Mouse (Mus musculus) intestine, embryonic 14.5 days (tissue): ENCODE results near the gene Celf1. TPM values are rescaled to one million over a fixed set of nuclear protein-coding genes. Genes with fewer than 3 reads are reported as not detected.
A peak's percentile ranks its signal among the peaks of the same experiment; 100 is the strongest.

Experiments
- ATAC-seq: fragments of 200-750 bp; cut with Nextera tagmentation; replicated peaks from 2 replicates; pipeline ENCODE4 v1.8.0; 2017; ENCODE audit warnings: low read depth, moderate number of reproducible peaks, moderate TSS enrichment, moderate library complexity; ENCODE audit not compliant: low FRiP score, low TSS enrichment
- DNase-seq: peaks from one replicate; pipeline ENCODE4 v3.0.0-alpha.2; 2018; ENCODE audit warnings: low spot score
- H3K27ac ChIP-seq: fragments of 300-500 bp; sonication (generic); 2 replicates; pipeline ENCODE4 v1.5.1; 2014; ENCODE audit warnings: low read depth, mild to moderate bottlenecking, control low read depth
- H3K27me3 ChIP-seq: fragments of 300-500 bp; sonication (generic); replicated peaks from 2 replicates; pipeline ENCODE4 v1.6.1; 2014; ENCODE audit warnings: low read length, control low read depth; ENCODE audit not compliant: control insufficient read depth, insufficient read depth
- H3K36me3 ChIP-seq: fragments of 300-500 bp; sonication (generic); 2 replicates; pipeline ENCODE4 v1.6.1; 2014; ENCODE audit warnings: low read length, control low read depth; ENCODE audit not compliant: control insufficient read depth, insufficient read depth
- H3K4me1 ChIP-seq: fragments of 300-500 bp; sonication (generic); replicated peaks from 2 replicates; pipeline ENCODE4 v1.6.1; 2014; ENCODE audit warnings: low read length, control low read depth, mixed read lengths; ENCODE audit not compliant: control insufficient read depth, insufficient read depth
- H3K4me2 ChIP-seq: fragments of 300-500 bp; sonication (generic); 2 replicates; pipeline ENCODE4 v1.6.1; 2014; ENCODE audit warnings: low read length
- H3K4me3 ChIP-seq: fragments of 300-500 bp; sonication (generic); 2 replicates; pipeline ENCODE4 v1.5.1; 2014; ENCODE audit warnings: low read depth, low read length, control low read depth, mixed read lengths
- H3K9ac ChIP-seq: fragments of 300-500 bp; sonication (generic); 2 replicates; pipeline ENCODE4 v1.6.1; 2014; ENCODE audit warnings: mild to moderate bottlenecking, low read length
- H3K9me3 ChIP-seq: fragments of 300-500 bp; sonication (generic); 2 replicates; pipeline ENCODE4 v1.6.1; 2016; ENCODE audit warnings: low read length, control low read depth; ENCODE audit not compliant: control insufficient read depth
- WGBS: fragments of 180-500 bp; shearing (Covaris S2); extraction: QIAGEN DNeasy Blood & Tissue Kit; methylation state at CpG from one replicate; pipeline ENCODE4 v1.1.7; 2014; 5-methylcytosine and 5-hydroxymethylcytosine counted together
- polyA plus RNA-seq: library from polyadenylated mRNA; unstranded; fragments of >200 nt; fragmentation: Nextera tagmentation; extraction: Ambion mirVana; gene quantifications from 2 replicates; pipeline ENCODE4 v1.2.1, GENCODE M21; 2014

Celf1 gene
- polyA plus RNA-seq, 1 experiment from 2014 or later = 70.6 TPM

DNA sequence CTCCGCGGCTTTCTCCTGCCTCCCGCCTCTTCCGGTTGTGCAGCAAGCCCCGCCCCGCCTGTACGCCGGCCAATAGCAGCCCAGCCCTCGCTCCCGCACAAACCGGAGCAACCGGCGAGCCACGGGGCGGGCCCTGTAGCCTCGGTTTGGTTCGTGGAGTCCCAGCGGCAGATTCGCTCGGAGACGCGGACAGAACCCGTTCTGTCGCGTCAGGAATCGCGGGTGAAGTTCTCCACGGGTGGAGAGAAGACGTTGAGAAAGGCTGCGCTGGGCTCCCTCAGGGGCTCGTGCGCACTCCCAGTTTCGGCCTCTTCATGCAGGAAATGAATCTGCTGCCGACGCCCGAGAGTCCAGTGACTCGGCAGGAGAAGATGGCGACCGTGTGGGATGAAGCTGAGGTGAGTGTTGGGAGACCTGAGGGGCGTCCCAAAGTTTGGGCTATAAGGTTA, 113.8 kb downstream of the Celf1 start, which contains the start of gene Psmc3:
Psmc3 (plus strand) TSS at position 76 of the 449 bp plus-strand sequence.
- Histone ChIP-seq H3K27me3 (no peaks in the 10 kb centered on the region), H3K36me3 (peaks cover 41% of the 10 kb centered on the region), H3K4me1 (peaks cover 9% of the 10 kb centered on the region), H3K27ac (peak within 1 kb of the TSS; percentile 52), H3K4me2 (peak within 1 kb of the TSS; percentile 93), H3K9ac (peak within 1 kb of the TSS; percentile 69), H3K9me3 (no peaks in the 10 kb centered on the region), H3K4me3 (peak within 1 kb of the TSS; percentile 71)
- DNase-seq (peak; percentile 97), ATAC-seq (peak; percentile 98)
- WGBS = under 1% methylated on average over 40 of the region's 40 CpGs

DNA sequence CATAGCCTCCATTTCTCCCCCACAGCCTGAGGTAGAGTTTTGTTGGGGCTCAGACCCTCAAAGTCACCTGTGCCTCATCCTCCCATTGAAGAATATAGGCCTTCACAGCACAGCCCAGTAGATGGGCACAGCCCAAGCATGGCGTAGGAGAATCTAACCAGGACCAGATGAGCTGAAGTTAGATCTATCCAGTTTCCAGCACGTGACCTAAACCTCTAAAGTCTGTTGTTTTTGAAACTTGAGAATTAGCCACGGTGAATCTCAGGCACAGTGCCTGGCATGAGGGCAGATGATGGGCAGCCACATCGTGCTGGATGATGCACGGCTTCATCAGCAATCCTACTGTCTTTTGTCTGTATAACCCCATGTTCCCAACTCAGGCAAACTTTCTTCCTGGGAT, 118.3 kb downstream of the Celf1 start:
- WGBS = 87% methylated on average over 5 of the region's 5 CpGs
- Histone ChIP-seq H3K27ac (no peak overlapping the region), H3K4me1 (peaks cover 9% of the 10 kb centered on the region), H3K4me2 (no peak overlapping the region), H3K27me3 (no peaks in the 10 kb centered on the region), H3K9me3 (no peaks in the 10 kb centered on the region), H3K9ac (no peak overlapping the region), H3K36me3 (peaks cover 85% of the 10 kb centered on the region), H3K4me3 (no peak overlapping the region)
- DNase-seq (no peak), ATAC-seq (no peak)

DNA sequence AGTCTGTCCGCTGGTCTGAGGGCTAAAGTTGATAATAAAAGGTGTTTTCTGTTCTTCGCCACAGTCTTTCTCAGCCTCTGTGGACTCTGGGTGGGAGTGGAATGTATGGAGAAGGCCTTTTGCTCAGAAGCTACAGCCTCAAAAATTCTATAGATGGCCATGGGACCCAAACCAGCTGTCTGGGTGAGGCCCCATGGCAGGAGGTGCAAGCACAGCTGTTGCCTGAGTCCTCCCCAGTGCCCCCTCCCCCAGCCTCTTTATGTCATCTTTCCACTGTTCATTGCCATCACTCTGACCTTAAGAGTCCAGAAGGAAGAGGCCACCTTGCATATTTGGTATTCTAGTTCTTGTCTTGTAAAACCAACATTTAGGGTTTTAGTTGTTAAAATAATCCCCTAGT, 119.2 kb downstream of the Celf1 start:
- no peak for ATAC-seq
- 93% methylated on average over 2 of the region's 2 CpGs for WGBS
- Histone ChIP-seq H3K9ac (no peak overlapping the region), H3K4me2 (no peak overlapping the region), H3K27me3 (no peaks in the 10 kb centered on the region), H3K27ac (no peak overlapping the region), H3K4me1 (peaks cover 9% of the 10 kb centered on the region), H3K9me3 (no peaks in the 10 kb centered on the region), H3K36me3 (peaks cover 95% of the 10 kb centered on the region), H3K4me3 (no peak overlapping the region)
- DNase-seq = no peak

DNA sequence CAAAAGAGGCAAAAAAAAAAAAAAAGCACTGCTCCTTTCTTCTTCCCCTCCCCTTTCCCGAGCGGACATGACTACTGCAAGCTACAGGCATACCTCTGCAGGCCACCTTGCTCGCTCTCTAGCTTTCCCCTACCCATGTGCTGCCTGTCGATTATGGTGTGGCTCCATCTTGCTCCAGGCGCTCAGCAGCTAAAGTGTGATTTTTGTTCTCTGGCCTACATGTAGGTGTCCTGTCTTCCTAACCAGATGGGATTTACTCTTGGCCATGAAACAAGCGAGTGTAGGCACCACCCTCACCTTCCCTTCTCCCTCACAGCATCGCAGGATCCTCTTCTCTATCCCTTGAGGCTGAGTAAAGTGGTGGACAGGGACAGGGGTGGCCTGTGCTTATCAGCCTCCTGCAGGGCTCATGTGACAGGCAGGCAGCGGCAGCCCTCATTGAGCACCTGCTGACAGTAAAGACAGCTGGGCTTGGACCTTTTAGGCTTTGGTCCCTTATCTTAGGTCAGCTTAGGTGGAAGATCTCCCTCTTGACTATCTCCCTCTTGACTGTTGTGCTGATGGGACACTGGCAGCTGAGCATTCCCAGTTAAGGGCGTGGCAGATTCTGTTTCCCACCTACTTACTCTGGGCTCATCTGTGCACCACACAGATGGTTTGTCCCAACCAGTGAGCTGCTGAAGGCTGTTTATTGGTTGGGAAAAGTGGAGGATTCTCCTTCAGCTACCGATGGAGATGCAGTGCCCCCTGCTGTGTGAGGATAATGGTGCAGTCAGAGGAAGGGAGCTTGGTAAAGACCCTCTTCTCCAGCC, 120.6 kb downstream of the Celf1 start:
- Histone ChIP-seq H3K4me1 (no peaks in the 10 kb centered on the region), H3K9me3 (no peaks in the 10 kb centered on the region), H3K4me3 (no peak overlapping the region), H3K9ac (no peak overlapping the region), H3K27me3 (no peaks in the 10 kb centered on the region), H3K36me3 (peaks cover 94% of the 10 kb centered on the region), H3K27ac (no peak overlapping the region), H3K4me2 (no peak overlapping the region)
- WGBS = 85% methylated on average over 10 of the region's 10 CpGs
- DNase-seq (peak; percentile 82), ATAC-seq (no peak)

DNA sequence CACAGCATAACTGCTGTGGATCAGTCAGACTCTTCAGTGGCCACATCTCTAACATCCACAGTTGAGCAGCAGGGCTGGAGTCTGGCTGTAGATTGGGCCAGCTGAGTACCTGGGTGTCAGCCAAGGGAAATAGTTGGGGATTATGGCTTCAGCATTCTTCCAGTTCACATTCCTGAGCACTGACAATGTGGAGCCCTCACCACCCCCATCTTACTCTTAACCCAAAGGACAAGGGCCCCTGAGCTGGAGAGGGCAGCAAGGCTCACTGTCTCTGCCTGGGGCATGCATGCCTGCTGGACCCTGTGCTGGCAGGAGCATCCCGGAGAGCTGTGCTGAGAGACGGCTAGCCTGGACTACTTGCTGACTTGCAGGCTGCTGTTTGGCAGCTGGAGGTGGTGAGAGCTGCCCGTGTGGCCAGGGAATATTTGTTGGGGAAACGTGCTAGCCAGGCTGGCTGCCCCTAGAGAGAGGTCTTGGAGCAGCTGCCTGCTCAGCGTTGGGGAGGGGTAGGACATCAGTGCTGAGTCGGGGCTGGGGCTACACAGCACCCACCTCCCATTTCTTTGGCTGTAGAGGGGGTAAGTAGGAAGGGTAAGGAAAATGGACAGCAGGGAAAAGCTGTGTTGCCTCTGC, 121.8 kb downstream of the Celf1 start:
- Histone ChIP-seq H3K9me3 (no peaks in the 10 kb centered on the region), H3K9ac (no peak overlapping the region), H3K27ac (no peak overlapping the region), H3K4me2 (no peak overlapping the region), H3K4me1 (no peaks in the 10 kb centered on the region), H3K4me3 (no peak overlapping the region), H3K27me3 (no peaks in the 10 kb centered on the region), H3K36me3 (peaks cover 85% of the 10 kb centered on the region)
- ATAC-seq (no peak), DNase-seq (no peak)
- WGBS = 73% methylated on average over 6 of the region's 6 CpGs

DNA sequence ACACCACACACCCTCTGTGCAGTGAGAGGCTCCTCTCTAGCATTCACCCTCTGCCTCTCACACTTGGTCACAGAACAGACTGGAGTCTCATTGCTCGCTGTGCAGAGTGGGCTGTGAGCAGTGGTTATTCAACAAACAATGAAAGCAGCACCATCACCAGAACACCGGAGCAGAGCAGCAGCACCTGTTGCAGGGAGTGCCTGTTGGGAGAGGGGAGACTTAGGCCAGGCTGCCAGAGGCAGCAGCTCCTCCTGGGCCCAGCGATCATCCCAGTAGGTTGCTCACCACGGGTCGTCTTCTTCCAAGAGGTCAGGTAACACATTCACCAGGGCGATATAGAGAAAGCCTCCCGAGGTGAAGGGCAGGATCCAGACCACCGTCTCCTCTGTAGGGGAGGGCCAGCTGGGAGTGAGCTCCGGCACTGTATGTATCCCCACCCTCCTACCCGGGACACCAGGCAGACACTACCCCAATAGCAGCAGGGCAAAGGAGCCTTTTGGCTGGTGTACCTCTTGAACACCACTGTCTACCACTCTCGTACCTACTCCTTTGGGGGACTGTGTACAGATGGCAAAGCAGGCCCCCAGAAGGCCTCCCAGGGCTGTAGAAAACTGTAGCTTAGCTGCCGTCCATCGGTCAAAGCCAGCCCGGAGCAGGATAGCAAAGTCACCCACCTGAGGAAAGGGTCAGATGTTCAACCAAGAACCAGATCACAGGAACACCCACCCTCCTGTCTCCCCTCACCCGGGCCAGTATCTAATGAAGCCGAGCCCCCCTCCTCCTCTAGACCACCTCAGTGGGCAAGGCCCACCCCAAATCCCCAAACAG, 122.8 kb downstream of the Celf1 start:
- no peak overlapping the region for H3K27ac ChIP-seq
- ATAC-seq = no peak
- no peak for DNase-seq
- no peaks in the 10 kb centered on the region for H3K4me1 ChIP-seq
- no peak overlapping the region for H3K4me3 ChIP-seq
- H3K4me2 ChIP-seq = no peak overlapping the region
- H3K36me3 ChIP-seq = peaks cover 78% of the 10 kb centered on the region
- WGBS = 88% methylated on average over 16 of the region's 16 CpGs
- H3K9ac ChIP-seq = no peak overlapping the region
- H3K9me3 ChIP-seq = no peaks in the 10 kb centered on the region
- no peaks in the 10 kb centered on the region for H3K27me3 ChIP-seq

DNA sequence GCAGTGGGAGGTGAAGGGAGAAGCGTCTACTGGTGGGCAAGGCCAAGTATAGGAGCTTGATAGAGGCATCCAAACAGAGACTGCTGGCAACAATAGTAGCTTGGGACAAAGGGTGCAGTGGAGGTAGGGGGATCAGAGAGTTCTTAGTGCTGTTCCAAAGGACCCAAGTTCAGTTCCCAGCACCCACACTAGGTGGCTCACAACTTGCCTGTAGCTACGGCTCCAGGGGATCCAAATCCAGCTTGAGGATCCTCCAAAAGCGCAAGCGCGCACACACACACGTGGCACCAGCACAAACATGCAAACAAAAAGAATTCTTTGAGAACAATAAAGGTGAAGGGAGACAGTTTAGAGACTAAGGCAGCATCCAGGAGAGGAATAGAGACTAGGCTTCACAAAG, 124.0 kb downstream of the Celf1 start:
- ATAC-seq (no peak), DNase-seq (no peak)
- peaks cover 66% of the 10 kb centered on the region for H3K36me3 ChIP-seq
- no peaks in the 10 kb centered on the region for H3K27me3 ChIP-seq
- 86% methylated on average over 6 of the region's 6 CpGs for WGBS
- H3K9me3 ChIP-seq = no peaks in the 10 kb centered on the region
- H3K4me1 ChIP-seq = peaks cover 7% of the 10 kb centered on the region
- no peak overlapping the region for H3K9ac ChIP-seq
- no peak overlapping the region for H3K4me2 ChIP-seq
- no peak overlapping the region for H3K27ac ChIP-seq
- H3K4me3 ChIP-seq = no peak overlapping the region

DNA sequence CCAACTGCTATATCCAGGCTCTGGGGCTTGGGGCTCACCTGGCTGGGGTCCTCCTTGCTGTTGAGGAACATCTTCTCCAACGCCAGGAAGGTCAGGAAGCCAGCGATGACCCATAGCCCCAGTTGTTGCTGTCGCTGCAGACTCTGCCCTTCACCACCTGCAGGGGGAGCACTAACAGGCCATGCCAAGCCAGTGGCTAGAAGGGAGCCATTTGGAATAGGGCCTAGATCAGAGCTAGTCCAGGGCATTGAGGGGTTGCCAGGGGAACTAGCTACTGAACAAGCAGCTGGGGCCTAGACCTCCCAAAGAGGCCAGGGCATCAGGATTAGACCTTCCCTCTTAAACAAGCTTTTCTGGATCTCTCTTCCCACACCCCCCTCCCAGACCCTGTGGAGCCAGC, 125.4 kb downstream of the Celf1 start:
- Histone ChIP-seq H3K9me3 (no peaks in the 10 kb centered on the region), H3K9ac (no peak overlapping the region), H3K4me3 (no peak overlapping the region), H3K27ac (no peak overlapping the region), H3K27me3 (no peaks in the 10 kb centered on the region), H3K36me3 (peaks cover 53% of the 10 kb centered on the region), H3K4me1 (peaks cover 7% of the 10 kb centered on the region), H3K4me2 (no peak overlapping the region)
- ATAC-seq = no peak
- WGBS = 47% methylated on average over 3 of the region's 3 CpGs
- no peak for DNase-seq
